Mouse (Mus musculus) stomach, adult 2 months (tissue): ENCODE data around the gene Trub2. TPM values are rescaled to one million over a fixed set of nuclear protein-coding genes. Genes with fewer than 3 reads are reported as not detected.

Experiments used
- polyA plus RNA-seq: library from polyadenylated mRNA; depleted of rRNA; stranded (reverse); fragments of >200 nt; gene quantifications from 2 replicates; pipeline ENCODE4 v1.2.3, GENCODE M21; 2012; rRNA removed

Trub2 gene
- 6.2 and 7.7 TPM in 2 replicates for polyA plus RNA-seq

DNA sequence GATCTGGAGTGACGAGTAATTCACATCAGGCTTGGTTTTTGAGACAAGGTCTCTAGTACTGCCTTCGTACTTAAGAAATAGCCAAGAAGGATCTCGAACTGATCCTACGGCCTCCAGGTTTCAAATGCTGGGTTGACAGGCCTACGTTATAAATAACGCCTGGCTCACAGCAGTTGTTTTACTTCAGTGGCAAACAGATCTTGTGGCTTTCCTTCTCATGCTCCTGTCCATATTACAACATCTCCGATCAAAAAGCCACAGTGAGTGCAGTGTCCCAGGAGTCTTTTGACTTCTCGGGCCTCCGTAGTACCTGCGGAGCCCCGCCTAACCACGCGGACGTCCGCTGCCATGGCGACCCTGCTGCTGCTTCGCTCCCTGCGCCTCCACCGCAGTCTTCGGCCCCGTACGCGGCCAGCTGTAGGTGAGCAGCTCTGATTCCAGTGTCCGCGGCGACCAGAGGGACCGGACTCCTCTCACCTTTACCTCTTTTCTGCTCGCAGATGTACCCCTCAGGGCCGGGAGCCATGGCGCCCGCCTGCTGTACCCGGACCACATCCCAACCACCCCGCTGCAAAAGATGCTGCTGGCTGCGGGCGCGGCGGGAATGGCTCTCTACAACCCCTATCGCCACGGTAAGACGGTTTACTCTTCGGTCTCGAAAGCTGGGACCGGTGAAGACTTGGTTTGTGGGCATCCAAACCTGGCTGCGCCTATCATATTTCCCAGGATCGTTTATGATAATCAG is at the start of gene Trub2:
Gene Trub2 (minus strand): TSS at position 566 of the 745 bp plus-strand sequence.

DNA sequence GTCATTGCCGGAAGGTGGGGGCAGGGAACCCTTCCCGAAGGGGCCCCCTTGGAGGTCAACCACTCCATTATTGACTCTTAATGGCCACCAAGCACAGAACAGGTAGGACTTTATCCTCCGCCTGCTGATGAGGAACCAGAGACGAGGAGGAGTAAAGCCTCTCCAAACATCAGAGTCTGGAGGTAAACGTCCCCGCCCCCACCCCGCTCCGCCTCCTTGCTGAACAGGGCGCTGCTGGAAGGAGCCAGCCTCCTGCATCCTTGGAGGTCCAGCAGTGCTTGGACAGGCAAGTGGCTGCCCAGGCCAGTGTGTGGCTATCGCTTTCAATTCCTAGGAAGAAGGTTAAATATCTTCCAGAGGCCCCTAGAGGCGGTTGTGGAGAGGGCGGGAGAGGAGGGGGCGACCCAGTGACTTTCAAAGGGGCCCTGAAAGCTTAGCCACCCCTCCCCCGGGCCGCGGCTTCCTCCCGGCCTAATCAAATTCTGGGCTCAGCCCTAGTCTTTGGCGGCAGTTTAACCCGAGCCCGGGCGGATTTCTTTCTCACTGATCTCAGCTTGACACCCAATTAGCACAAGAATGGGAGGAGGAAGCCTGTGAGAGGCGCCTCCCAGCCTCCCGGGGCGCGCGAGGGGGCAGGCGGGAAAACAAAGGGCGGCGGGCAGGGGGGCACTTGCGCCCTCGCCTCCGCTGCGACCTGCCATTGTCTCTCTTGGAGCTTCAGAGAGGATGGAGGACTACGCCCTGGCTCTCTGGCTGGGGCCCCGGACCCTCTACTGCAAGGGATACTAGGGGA is 31.9 kb upstream of the Trub2 start, which contains the start of gene Urm1:
Gene Urm1 (plus strand): TSS at position 51 of the 793 bp plus-strand sequence.

DNA sequence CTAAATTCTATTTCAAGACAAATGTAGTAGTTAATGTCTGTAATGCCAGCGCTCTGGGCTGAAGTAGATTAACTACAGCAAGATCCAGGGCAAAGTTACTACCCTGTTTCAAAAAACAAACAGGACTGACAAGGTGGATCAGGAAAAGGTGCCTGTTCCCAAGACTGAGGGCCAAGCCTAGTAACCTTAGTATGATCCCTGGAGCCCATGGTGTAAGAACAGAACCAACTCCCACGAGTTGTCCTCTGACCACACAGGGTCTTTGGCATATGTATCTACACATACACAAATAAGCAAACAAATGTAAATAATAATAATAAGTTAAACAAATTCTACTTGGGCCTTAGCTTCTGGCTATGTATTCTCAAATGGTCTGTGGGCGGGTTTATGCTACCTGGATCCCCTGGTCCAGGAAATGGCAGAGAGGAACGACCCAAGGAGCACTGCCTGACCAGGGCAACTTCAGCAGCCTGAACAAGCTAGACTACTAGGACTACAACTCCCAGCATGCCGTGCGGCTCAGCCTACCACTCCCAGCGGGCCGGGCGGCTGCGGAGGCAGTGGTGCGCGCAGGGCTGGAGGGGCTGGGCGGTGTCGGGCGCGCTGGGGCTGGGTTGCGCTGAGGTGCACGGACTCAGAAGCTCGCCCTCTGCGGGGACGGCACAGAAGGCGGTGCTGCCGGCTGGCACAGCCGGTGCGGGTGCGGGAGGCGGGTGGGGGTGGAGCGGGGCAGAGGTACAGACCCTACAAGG is 13.9 kb upstream of the Trub2 start, which contains the start of gene Slc27a4:
Gene Slc27a4 (plus strand): TSS at position 560 of the 752 bp plus-strand sequence.

DNA sequence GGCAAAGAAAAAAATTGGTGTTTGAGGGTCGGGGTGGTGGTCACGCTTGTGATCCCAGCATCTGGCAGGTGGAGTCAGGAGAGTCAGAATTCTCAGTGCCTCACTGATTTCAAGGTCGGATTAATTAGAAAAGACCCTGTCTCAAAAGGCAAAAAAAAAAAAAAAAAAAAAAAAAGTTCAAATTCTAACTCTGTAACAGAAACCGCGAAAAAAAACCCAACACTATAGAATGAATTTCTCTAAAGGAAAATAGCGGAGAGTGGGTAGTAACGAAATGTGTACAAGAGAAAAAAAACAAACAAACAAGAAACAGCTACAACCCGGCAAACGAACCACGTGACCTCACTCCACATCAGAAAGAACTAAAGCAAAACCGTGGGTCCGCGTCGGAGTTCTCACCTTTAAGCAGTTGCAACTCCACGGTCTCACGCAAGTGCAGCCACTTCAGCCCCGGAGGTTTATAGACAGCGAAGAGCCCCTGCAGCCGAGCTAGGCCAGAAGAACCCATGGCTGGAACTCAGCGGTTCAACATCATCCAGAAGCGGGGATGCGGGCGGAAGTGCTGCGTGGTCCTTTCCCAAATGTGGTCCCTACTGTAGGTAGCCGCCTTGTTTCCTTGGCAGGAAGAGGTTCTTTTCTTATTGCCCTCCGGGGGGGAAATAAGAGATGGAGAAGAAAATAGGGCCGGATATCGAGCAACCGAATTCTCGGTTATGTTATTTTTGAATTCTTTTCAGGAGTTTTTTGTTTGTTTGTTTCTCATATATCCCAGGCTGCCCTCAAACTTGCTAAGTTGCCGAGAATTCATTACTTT is 991 bp downstream of the Trub2 start, which contains the start of gene Coq4:
Gene Coq4 (plus strand): TSS at position 390 of the 814 bp plus-strand sequence.

DNA sequence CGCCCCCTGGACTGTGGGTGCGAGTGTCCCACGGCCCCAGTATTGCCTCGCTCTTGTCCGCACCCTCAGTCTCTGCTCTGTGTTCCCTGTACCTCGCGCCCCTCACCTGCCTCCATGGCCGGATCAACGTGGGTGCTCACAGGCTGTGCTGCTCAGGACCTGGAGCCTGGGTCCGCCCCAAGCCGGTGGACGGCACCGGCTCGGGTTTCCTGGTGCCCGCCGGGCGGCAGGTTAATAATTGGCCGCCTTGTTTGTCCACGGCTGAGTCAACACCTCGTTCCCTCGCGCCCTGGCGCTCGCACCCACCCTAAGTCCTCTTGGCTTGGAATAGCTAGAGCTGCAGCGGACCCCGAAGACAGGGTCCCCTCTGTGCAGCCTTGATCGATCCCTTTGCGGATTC is 36.8 kb downstream of the Trub2 start, which contains the start of gene Gm13420:
Gene Gm13420 (minus strand): TSS at position 189 of the 400 bp plus-strand sequence.

Other genes starting within 250 kb of the Trub2 start
- gene Rapgef1, start 168.8 kb downstream of the Trub2 start, polyA plus RNA-seq: 18.1 and 19.3 TPM in 2 replicates
- 14.7 and 30.9 TPM in 2 replicates for gene Gm13420, start 36.8 kb downstream of the Trub2 start, polyA plus RNA-seq
- not detected in 2 replicates for gene Gm13547, start 29.2 kb downstream of the Trub2 start, polyA plus RNA-seq
- gene Coq4, start 1.0 kb downstream of the Trub2 start, polyA plus RNA-seq: 45.6 and 57.5 TPM in 2 replicates
- gene Slc27a4, start 14.1 kb upstream of the Trub2 start, polyA plus RNA-seq: 31.2 and 41.3 TPM in 2 replicates
- 18.9 and 26.9 TPM in 2 replicates for gene Urm1, start 31.6 kb upstream of the Trub2 start, polyA plus RNA-seq
- 10.4 and 13.8 TPM in 2 replicates for gene Cercam, start 80.7 kb upstream of the Trub2 start, polyA plus RNA-seq
- 9.2 and 11.3 TPM in 2 replicates for gene Odf2, start 100.7 kb upstream of the Trub2 start, polyA plus RNA-seq
- gene Gle1, start 146.9 kb upstream of the Trub2 start, polyA plus RNA-seq: 3.2 and 3.5 TPM in 2 replicates
- 33.5 and 47.5 TPM in 2 replicates for gene Sptan1, start 177.1 kb upstream of the Trub2 start, polyA plus RNA-seq